Mouse (Mus musculus): Measurements from ENCODE around the gene Zfp810.

Zfp810 gene

DNA sequence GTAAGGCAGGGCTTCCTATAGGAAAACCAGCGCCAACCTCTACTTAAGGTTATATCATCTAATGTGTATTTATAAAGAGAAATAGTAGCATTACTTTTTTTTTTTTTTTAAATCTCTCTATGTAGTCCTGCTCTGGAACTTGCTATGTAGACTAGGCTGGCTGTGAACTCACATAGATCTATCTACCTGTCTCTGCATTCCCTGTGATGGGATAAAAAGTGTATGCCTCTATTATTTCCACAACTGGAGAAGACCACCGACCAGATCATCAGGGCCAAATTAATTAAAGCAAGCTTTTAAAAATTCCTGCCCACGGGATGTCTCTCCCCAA, 47.4 kb downstream of the Zfp810 start:
- no peak for DNase-seq (ENCODE audit: low read depth, low spot score)

DNA sequence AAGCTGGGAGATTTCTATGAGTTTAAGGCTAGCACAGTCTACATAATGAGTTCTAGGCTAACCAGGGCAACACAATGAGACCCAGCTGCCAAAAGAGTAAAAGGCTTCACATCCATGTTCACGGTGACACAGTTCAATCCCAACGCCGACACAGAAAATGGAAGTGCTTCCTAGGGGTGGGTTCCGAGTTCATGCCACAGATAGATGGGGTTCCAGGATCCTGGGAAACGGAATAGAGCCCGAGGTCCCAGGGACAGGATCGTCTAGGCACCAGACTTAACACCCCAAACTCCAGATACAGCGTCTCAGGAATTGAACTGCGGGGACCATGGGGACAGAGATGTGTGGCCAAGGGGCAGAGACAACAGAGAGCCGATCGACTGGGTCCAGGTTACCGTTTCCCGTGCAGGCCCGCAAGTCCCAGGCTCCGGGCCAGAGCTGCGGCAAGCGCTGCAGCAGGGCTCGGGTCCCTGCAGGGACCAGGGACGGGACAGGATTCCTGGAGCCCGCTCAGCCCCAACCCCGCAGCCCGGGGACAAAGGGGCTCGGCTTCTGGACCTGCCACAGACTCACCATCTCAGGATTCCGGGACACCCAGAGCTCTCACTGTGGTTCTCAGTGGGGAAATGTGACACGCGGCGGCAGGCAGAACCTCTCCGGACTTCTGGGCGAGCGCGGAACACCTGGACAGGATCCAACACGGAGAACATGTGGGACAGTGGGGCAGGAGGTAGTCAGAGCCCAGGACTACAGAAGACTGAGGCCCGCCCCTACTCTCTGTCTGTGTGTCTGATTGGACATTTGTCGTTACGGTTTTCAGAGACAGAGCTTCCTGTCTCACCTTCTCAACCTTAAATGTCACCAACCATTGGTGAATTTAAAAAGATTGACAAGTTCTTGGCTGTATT, 48.0 kb downstream of the Zfp810 start, which contains the start of gene Zfp599:
Gene Zfp599 (minus strand): TSS at position 712 of the 908 bp plus-strand sequence.
- peak; percentile 95 for DNase-seq (ENCODE audit: low read depth, low spot score)

DNA sequence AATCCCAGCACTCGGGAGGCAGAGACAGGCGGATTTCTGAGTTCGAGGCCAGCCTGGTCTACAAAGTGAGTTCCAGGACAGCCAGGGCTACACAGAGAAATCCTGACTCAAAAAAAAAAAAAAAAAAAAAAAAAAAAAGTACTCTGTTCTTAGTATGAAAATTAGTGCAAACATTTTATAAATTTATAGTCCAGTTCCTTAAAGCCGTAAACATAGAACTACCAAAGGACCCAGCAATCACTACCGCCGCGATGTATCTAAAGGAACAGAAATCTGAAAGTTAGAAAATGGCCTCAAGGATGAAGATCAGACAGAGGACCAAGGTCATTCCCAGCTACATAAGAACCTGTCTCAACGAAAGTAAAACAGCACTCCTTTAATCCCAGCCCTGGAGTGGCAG, 48.7 kb downstream of the Zfp810 start:
- no peak for DNase-seq (ENCODE audit: low read depth, low spot score)

DNA sequence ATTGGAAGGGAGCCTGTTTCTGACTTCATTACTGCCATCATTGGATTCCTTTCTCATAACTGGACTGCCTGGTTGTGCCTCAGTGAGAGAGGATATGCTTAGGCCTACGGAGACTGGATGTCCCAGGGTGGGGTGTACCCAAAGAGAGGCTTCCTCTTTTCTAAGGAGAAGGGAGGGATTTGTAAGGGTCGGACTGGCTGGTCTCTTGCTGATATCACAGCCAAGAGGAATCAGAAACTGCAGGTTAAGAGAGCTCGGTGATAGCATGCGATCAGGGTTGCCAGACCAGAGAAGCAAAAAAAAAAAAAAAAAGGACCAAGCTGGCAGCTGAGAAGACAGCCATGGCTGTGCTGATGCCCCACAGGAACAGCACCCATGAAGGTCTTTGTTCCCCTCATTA, 50.9 kb downstream of the Zfp810 start:
- DNase-seq (ENCODE audit: low read depth, low spot score): no peak

DNA sequence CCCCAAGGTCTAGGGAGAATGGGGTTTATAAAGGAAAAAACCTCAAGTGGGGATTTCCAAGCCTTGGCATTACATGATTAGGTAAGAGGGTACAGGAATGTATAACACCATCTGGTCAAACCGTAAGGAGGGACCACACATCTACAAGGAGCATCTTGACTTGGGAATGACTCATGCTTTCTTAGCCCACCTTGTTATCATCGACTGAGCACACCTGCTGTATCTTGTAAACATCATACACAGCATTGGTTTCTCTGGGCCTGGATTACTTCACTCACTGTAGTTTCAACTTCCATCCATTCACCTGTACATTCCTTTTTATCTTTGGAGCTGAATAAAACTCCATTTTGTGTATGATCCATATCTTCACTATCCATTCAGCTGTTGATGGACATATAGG, 63.2 kb downstream of the Zfp810 start:
- no peak for DNase-seq (ENCODE audit: low read depth, low spot score)

DNA sequence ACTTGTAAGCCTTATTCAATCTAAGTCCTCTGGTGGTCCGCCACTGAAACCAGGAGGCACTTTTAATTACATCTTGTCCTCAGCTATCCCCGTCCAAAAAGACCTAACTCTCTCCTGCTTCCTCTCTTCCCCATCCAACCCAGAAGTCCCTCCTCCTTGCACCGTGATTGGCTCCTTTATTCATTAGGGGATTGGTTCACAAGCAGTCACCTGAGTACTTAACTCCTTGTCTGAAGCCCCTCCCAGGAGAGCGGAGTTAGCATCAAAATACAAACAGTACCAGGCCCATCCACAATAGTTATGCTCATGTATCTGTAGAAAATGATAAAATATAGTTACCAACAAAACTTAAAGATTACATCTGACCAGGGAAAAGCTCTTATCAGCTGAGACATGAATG, 67.4 kb downstream of the Zfp810 start:
- peak; percentile 91 for DNase-seq (ENCODE audit: low read depth, low spot score)

DNA sequence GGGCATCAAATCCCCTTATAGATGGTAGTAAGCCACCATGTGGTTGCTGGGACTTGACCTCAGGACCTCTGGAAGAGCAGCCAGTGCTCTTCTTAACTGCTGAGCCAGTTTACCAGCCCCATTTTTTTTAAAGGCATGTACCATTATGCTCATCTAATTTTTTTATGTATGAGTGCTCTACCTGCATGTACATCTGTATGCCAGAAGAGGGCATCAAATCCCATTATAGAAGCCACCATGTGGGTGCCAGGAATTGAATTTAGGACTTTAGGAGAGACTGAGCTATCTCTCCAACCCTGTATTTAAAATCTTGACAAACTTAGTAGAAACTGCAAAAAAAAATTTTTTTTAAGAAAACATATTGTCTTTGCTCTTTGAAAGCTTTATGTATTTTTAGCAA, 76.9 kb downstream of the Zfp810 start:
- DNase-seq (ENCODE audit: low read depth, low spot score): peak; percentile 52

DNA sequence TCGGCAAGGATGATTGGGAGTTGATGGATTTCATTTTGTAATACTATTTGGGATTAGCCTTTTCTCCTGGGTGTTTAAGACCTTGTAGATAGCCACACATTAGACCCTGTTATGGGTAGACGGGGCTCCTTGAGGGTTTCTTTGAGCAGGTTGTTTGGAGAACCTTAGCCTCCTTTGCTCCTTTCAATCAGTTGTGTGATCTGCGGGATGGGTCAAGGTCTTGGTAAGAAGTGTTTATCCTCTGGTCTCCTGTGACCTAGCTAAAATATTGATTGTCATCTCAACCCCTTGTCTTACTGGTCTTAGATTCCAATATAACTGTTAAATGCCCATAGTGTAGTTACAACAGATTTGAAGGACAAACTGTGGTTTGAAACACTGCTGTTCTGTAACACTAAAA, 77.4 kb downstream of the Zfp810 start:
- DNase-seq (ENCODE audit: low read depth, low spot score): no peak

DNA sequence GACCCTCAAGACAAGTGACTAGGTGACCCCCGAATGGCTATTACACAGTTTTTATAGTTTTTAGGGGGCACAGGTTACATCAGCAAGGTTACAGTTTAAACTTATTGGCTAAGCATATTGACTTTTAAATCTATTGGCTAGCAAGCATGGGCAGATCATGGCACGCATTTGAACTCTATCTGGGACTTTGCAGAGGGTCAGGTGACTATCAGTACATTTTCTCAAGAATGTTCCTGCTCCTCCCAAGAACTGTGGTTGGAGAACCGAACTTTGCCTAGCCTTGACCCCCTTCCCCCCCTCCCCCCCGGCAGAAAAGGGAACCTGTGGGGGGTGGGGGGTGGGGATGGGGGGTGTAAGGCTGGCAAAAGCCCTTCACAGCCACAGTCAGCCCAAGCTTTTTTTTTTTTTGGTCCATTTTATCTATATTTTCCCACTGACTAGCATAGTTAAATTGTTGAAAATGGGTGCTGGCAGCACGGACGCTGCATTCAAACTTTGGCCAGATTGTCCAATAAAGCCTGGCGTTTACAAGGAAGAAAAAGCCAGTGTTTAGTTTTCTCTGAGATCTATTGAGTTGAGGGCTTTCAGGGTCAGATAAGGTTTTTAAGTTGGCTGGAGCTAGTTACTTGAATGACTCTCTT, 77.9 kb downstream of the Zfp810 start:
- DNase-seq (ENCODE audit: low read depth, low spot score): no peak

DNA sequence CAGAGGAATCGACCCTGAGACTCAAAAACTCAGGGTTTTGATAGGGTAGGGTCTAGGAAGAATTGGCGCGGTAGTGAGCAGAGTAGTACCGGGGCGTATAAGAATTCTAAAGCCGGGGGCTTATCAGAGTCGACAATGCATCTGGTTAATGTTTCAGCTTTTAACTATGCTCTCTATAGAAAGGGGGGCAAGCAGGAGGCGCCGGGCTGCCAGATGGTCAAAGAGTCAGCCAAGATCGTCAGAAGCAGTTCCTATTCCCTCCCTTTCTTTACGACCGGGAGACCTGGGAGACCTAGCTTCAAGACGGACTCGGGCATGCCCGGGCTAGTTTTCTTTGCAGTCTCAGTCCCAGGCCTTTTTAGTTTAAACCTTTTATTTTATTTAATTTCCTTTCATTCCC, 80.6 kb downstream of the Zfp810 start:
- DNase-seq (ENCODE audit: low read depth, low spot score): peak; percentile 87
